Mouse (Mus musculus) forebrain, embryonic 13.5 days (tissue): ENCODE results near the gene Trim44. TPM values are rescaled to one million over a fixed set of nuclear protein-coding genes. Genes with fewer than 3 reads are reported as not detected.

ENCODE experiments used
- ATAC-seq: fragments of 200-750 bp; cut with Nextera tagmentation; 2 replicates; pipeline ENCODE4 v1.8.0; 2017
- H3K27ac ChIP-seq: fragments of 300-500 bp; sonication (generic); 2 replicates; pipeline ENCODE4 v1.5.1; 2015; ENCODE audit warnings: inconsistent platforms, mild to moderate bottlenecking, moderate library complexity
- H3K27me3 ChIP-seq: fragments of 300-500 bp; sonication (generic); 2 replicates; pipeline ENCODE4 v1.6.1; 2015; ENCODE audit warnings: mild to moderate bottlenecking, inconsistent platforms
- H3K36me3 ChIP-seq: fragments of 300-500 bp; sonication (generic); 2 replicates; pipeline ENCODE4 v1.6.1; 2015; ENCODE audit warnings: mild to moderate bottlenecking, inconsistent platforms; ENCODE audit not compliant: poor library complexity, severe bottlenecking
- H3K4me1 ChIP-seq: fragments of 300-500 bp; sonication (generic); 2 replicates; pipeline ENCODE4 v1.6.1; 2015; ENCODE audit warnings: inconsistent platforms
- H3K4me2 ChIP-seq: fragments of 300-500 bp; sonication (generic); 2 replicates; pipeline ENCODE4 v1.6.1; 2015; ENCODE audit warnings: inconsistent platforms, mild to moderate bottlenecking, moderate library complexity
- H3K4me3 ChIP-seq: fragments of 300-500 bp; sonication (generic); 2 replicates; pipeline ENCODE4 v1.5.1; 2015; ENCODE audit warnings: mild to moderate bottlenecking, inconsistent platforms
- H3K9ac ChIP-seq: fragments of 300-500 bp; sonication (generic); 2 replicates; pipeline ENCODE4 v1.6.1; 2015; ENCODE audit warnings: mild to moderate bottlenecking, inconsistent platforms
- H3K9me3 ChIP-seq: fragments of 300-500 bp; sonication (generic); replicated peaks from 2 replicates; pipeline ENCODE4 v1.6.1; 2016; ENCODE audit warnings: inconsistent platforms
- WGBS: fragments of 180-500 bp; shearing (Covaris S2); methylation state at CpG from one replicate; pipeline ENCODE4 v1.1.7; 2015; 5-methylcytosine and 5-hydroxymethylcytosine counted together
- polyA plus RNA-seq: library from polyadenylated mRNA; unstranded; fragments of >200 nt; fragmentation: Nextera tagmentation; extraction: Ambion mirVana; gene quantifications from 2 replicates; pipeline ENCODE4 v1.2.1, GENCODE M21; 2015

Trim44 gene
- polyA plus RNA-seq, 1 experiment from 2014 or later, result 32.5 TPM

GRCm38 (mm10) chr2:102294827-102295270, 112.8 kb downstream of the Trim44 start:
- Histone ChIP-seq H3K4me1 (peaks cover 4% of the 10 kb centered on the region; the same call in 1 of the 2 replicates), H3K9me3 (no peaks in the 10 kb centered on the region), H3K9ac (no peak overlapping the region), H3K4me3 (no peak overlapping the region), H3K27me3 (no peaks in the 10 kb centered on the region), H3K27ac (no peak overlapping the region), H3K4me2 (no peak overlapping the region), H3K36me3 (no peaks in the 10 kb centered on the region)
- WGBS, result 32% methylated on average over 6 of the region's 6 CpGs
- no peak for ATAC-seq

- Histone ChIP-seq H3K4me1 (peaks cover 4% of the 10 kb centered on the region; the same call in 1 of the 2 replicates), H3K9ac (no peak overlapping the region), H3K27ac (no peak overlapping the region), H3K36me3 (no peaks in the 10 kb centered on the region), H3K4me3 (no peak overlapping the region), H3K27me3 (no peaks in the 10 kb centered on the region), H3K4me2 (no peak overlapping the region), H3K9me3 (no peaks in the 10 kb centered on the region)
- no peak for ATAC-seq
- WGBS, result 52% methylated on average over 1 of the region's 1 CpGs
These were observed 114.4 kb downstream of the Trim44 start for GRCm38 (mm10) chr2:102293181-102293580.

GRCm38 (mm10) chr2:102292051-102292450, 115.6 kb downstream of the Trim44 start:
- Histone ChIP-seq H3K9me3 (no peaks in the 10 kb centered on the region), H3K36me3 (no peaks in the 10 kb centered on the region), H3K4me3 (no peak overlapping the region), H3K27ac (no peak overlapping the region), H3K9ac (no peak overlapping the region), H3K4me1 (peaks cover 4% of the 10 kb centered on the region; the same call in 1 of the 2 replicates), H3K4me2 (no peak overlapping the region), H3K27me3 (no peaks in the 10 kb centered on the region)
- WGBS, result 74% methylated on average over 1 of the region's 1 CpGs
- ATAC-seq, result no peak

- H3K27ac ChIP-seq, result no peak overlapping the region
- H3K27me3 ChIP-seq, result no peaks in the 10 kb centered on the region
- ATAC-seq, result no peak
- no peaks in the 10 kb centered on the region for H3K9me3 ChIP-seq
- no peak overlapping the region for H3K4me2 ChIP-seq
- WGBS, result 86% methylated on average over 2 of the region's 2 CpGs
- H3K4me1 ChIP-seq, result peaks cover 4% of the 10 kb centered on the region; the same call in 1 of the 2 replicates
- no peak overlapping the region for H3K4me3 ChIP-seq
- H3K9ac ChIP-seq, result no peak overlapping the region
- H3K36me3 ChIP-seq, result no peaks in the 10 kb centered on the region
These were observed 116.1 kb downstream of the Trim44 start for GRCm38 (mm10) chr2:102291533-102291932.

GRCm38 (mm10) chr2:102290041-102290440, 117.6 kb downstream of the Trim44 start:
- H3K36me3 ChIP-seq, result no peaks in the 10 kb centered on the region
- H3K27me3 ChIP-seq, result no peaks in the 10 kb centered on the region
- H3K9me3 ChIP-seq, result no peaks in the 10 kb centered on the region
- H3K4me2 ChIP-seq, result no peak overlapping the region
- peaks cover 2% of the 10 kb centered on the region; the same call in 1 of the 2 replicates for H3K4me1 ChIP-seq
- no peak overlapping the region for H3K4me3 ChIP-seq
- H3K9ac ChIP-seq, result no peak overlapping the region
- H3K27ac ChIP-seq, result no peak overlapping the region
- WGBS, result 56% methylated on average over 5 of the region's 5 CpGs
- peak; percentile 64; the same call in 1 of the 2 replicates for ATAC-seq

GRCm38 (mm10) chr2:102288676-102289075, 119.0 kb downstream of the Trim44 start:
- Histone ChIP-seq H3K4me2 (no peak overlapping the region), H3K36me3 (no peaks in the 10 kb centered on the region), H3K4me1 (no peaks in the 10 kb centered on the region), H3K27ac (no peak overlapping the region), H3K9me3 (no peaks in the 10 kb centered on the region), H3K4me3 (no peak overlapping the region), H3K27me3 (no peaks in the 10 kb centered on the region), H3K9ac (no peak overlapping the region)
- no peak for ATAC-seq
- WGBS, result 82% methylated on average over 5 of the region's 5 CpGs

- Histone ChIP-seq H3K4me2 (no peak overlapping the region), H3K27me3 (no peaks in the 10 kb centered on the region), H3K9me3 (no peaks in the 10 kb centered on the region), H3K4me1 (no peaks in the 10 kb centered on the region), H3K27ac (no peak overlapping the region), H3K9ac (no peak overlapping the region), H3K36me3 (no peaks in the 10 kb centered on the region), H3K4me3 (no peak overlapping the region)
- ATAC-seq, result no peak
- WGBS, result 68% methylated on average over 3 of the region's 3 CpGs
These were observed 120.3 kb downstream of the Trim44 start for GRCm38 (mm10) chr2:102287369-102287768.

GRCm38 (mm10) chr2:102282081-102282480, 125.5 kb downstream of the Trim44 start:
- Histone ChIP-seq H3K36me3 (no peaks in the 10 kb centered on the region), H3K4me1 (0 out of 2 replicates have a peak, but pooled peaks cover under 1% of the 10 kb centered on the region), H3K27ac (no peak overlapping the region), H3K4me3 (no peak overlapping the region), H3K4me2 (no peak overlapping the region), H3K9ac (no peak overlapping the region), H3K27me3 (no peaks in the 10 kb centered on the region), H3K9me3 (no peaks in the 10 kb centered on the region)
- WGBS, result 91% methylated on average over 7 of the region's 7 CpGs
- no peak for ATAC-seq

- no peak for ATAC-seq
- Histone ChIP-seq H3K27ac (no peak overlapping the region), H3K9ac (no peak overlapping the region), H3K9me3 (no peaks in the 10 kb centered on the region), H3K36me3 (no peaks in the 10 kb centered on the region), H3K4me1 (0 out of 2 replicates have a peak, but pooled peaks cover 3% of the 10 kb centered on the region), H3K27me3 (no peaks in the 10 kb centered on the region), H3K4me3 (no peak overlapping the region), H3K4me2 (no peak overlapping the region)
- WGBS, result 62% methylated on average over 7 of the region's 7 CpGs
These were observed 127.8 kb downstream of the Trim44 start for GRCm38 (mm10) chr2:102279779-102280178.

GRCm38 (mm10) chr2:102277946-102278345, 129.7 kb downstream of the Trim44 start:
- H3K36me3 ChIP-seq, result no peaks in the 10 kb centered on the region
- no peak overlapping the region for H3K27ac ChIP-seq
- H3K4me2 ChIP-seq, result no peak overlapping the region
- no peaks in the 10 kb centered on the region for H3K27me3 ChIP-seq
- no peak for ATAC-seq
- 18% methylated on average over 1 of the region's 1 CpGs for WGBS
- no peak overlapping the region for H3K9ac ChIP-seq
- 0 out of 2 replicates have a peak, but pooled peaks cover 3% of the 10 kb centered on the region for H3K4me1 ChIP-seq
- no peak overlapping the region for H3K4me3 ChIP-seq
- no peaks in the 10 kb centered on the region for H3K9me3 ChIP-seq

GRCm38 (mm10) chr2:102273280-102273679, 134.3 kb downstream of the Trim44 start:
- H3K4me2 ChIP-seq, result no peak overlapping the region
- no peaks in the 10 kb centered on the region for H3K27me3 ChIP-seq
- H3K27ac ChIP-seq, result no peak overlapping the region
- ATAC-seq, result no peak
- no peak overlapping the region for H3K4me3 ChIP-seq
- no peaks in the 10 kb centered on the region for H3K9me3 ChIP-seq
- no peaks in the 10 kb centered on the region for H3K36me3 ChIP-seq
- 0 out of 2 replicates have a peak, but pooled peaks cover 3% of the 10 kb centered on the region for H3K4me1 ChIP-seq
- 83% methylated on average over 7 of the region's 7 CpGs for WGBS
- no peak overlapping the region for H3K9ac ChIP-seq

GRCm38 (mm10) chr2:102267582-102268339, 139.9 kb downstream of the Trim44 start:
- WGBS, result 61% methylated on average over 13 of the region's 13 CpGs
- H3K9ac ChIP-seq, result no peak overlapping the region
- no peak overlapping the region for H3K4me2 ChIP-seq
- H3K4me3 ChIP-seq, result no peak overlapping the region
- no peaks in the 10 kb centered on the region for H3K4me1 ChIP-seq
- ATAC-seq, result no peak
- no peaks in the 10 kb centered on the region for H3K36me3 ChIP-seq
- H3K9me3 ChIP-seq, result no peaks in the 10 kb centered on the region
- no peaks in the 10 kb centered on the region for H3K27me3 ChIP-seq
- H3K27ac ChIP-seq, result no peak overlapping the region
